Mouse (Mus musculus): ENCODE measurements around the gene Polr3e. TPM values are rescaled to one million over a fixed set of nuclear protein-coding genes. Genes with fewer than 3 reads are reported as not detected.
A peak's percentile ranks its signal among the peaks of the same experiment; 100 is the strongest.
"Not testable (repeated sequence)": the region's sequence is repeated elsewhere in the genome, so short reads cannot be mapped to it uniquely, and the experiment has no call there.

The Polr3e gene
- polyA plus RNA-seq, 1 experiment from 2014 or later, result 44.0 TPM

DNA sequence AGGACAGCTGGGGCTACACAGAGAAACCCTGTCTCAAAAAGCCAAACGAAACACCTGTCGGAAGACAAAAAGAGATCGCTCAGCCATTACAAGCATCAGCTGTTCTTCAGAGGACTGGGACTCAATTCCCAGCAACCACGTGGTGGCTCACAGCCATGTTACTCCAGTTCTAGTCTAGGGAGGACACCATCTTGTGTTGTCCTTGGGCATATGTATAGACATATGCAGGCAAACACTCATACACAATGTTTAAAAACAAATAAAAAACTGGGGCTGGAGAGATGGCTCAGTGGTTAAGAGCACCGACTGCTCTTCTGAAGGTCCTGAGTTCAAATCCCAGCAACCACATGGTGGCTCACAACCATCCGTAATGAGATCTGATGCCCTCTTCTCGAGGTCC, 36.0 kb downstream of the Polr3e start:
- not testable (repeated sequence) for H3K9me3 ChIP-seq (replicated peaks); H3K4me2 ChIP-seq
- WGBS, result 78% methylated on average over 7 of the region's 7 CpGs

GRCm38 (mm10) chr7:120960116-120960515, 42.6 kb downstream of the Polr3e start:
- H3K36me3 ChIP-seq, result peaks cover 39% of the 10 kb centered on the region
- H3K4me3 ChIP-seq (replicated peaks), result no peak overlapping the region
- H3K9ac ChIP-seq, result no peak overlapping the region
- H3K4me1 ChIP-seq, result no peaks in the 10 kb centered on the region
- WGBS, result 92% methylated on average over 2 of the region's 2 CpGs
- H3K27ac ChIP-seq, result no peak overlapping the region
- no peak for ATAC-seq (replicated peaks; ENCODE audit: low FRiP score)
- no peaks in the 10 kb centered on the region for H3K9me3 ChIP-seq (replicated peaks)
- H3K27me3 ChIP-seq, result no peaks in the 10 kb centered on the region
- H3K4me2 ChIP-seq, result no peak overlapping the region

More for the DNA sequence above, 36.0 kb downstream of the Polr3e start:
- H3K27me3 ChIP-seq; H3K9ac ChIP-seq; H3K4me1 ChIP-seq; H3K4me3 ChIP-seq (replicated peaks); ATAC-seq (replicated peaks; ENCODE audit: low FRiP score); H3K27ac ChIP-seq: not testable (repeated sequence)
- peaks cover 41% of the 10 kb centered on the region for H3K36me3 ChIP-seq

DNA sequence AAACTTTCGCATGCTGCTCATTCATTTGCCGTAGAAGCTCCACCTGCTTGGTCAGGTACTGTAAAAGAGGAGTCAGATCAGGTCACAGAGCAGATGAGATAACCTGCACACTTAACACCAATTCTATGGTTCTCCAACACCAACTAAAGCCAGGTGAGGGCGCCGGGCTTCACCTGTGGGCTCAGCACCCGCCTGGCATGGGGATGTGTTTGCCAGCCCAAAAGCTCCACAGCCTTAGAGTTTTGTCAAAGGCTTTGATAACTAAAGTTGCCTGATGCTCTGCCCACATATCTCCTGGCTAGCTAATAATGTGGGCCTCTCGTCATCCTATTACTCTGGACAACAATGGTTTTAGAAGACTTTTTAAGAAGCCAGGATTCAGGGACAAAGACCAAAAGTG, 43.1 kb downstream of the Polr3e start:
- WGBS, result 84% methylated on average over 6 of the region's 6 CpGs
- H3K4me3 ChIP-seq (replicated peaks), result no peak overlapping the region
- no peak overlapping the region for H3K27ac ChIP-seq
- no peaks in the 10 kb centered on the region for H3K27me3 ChIP-seq
- H3K9ac ChIP-seq, result no peak overlapping the region
- peaks cover 39% of the 10 kb centered on the region for H3K36me3 ChIP-seq
- no peaks in the 10 kb centered on the region for H3K9me3 ChIP-seq (replicated peaks)
- no peak for ATAC-seq (replicated peaks; ENCODE audit: low FRiP score)
- H3K4me1 ChIP-seq, result no peaks in the 10 kb centered on the region
- no peak overlapping the region for H3K4me2 ChIP-seq

DNA sequence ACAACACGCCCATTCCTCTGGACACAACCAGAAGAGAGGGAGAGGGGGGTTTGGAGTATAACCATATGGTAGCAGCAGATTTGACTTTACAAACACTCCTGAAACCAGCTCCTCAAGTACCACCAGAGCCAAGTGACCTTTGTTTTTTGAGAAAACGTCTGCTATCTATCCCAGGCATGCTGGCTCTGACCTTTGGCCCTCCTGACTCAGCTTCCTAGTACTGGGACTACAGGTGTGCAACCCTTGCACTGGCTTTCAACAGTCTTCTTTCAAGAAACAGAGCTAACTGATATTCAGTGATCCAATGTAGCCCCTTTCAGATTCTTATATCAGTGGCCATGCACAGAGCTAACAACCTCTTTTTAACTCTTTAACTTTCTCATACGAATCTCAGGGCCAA, 44.3 kb downstream of the Polr3e start:
- 56% methylated on average over 3 of the region's 3 CpGs for WGBS
- ATAC-seq (replicated peaks; ENCODE audit: low FRiP score), result no peak
- H3K27ac ChIP-seq, result no peak overlapping the region
- H3K9ac ChIP-seq, result no peak overlapping the region
- H3K4me1 ChIP-seq, result no peaks in the 10 kb centered on the region
- H3K4me3 ChIP-seq (replicated peaks), result no peak overlapping the region
- peaks cover 37% of the 10 kb centered on the region for H3K36me3 ChIP-seq
- no peaks in the 10 kb centered on the region for H3K27me3 ChIP-seq
- H3K4me2 ChIP-seq, result no peak overlapping the region
- H3K9me3 ChIP-seq (replicated peaks), result no peaks in the 10 kb centered on the region

- no peaks in the 10 kb centered on the region for H3K9me3 ChIP-seq (replicated peaks)
- no peak for ATAC-seq (replicated peaks; ENCODE audit: low FRiP score)
- no peak overlapping the region for H3K4me3 ChIP-seq (replicated peaks)
- no peak overlapping the region for H3K9ac ChIP-seq
- no peaks in the 10 kb centered on the region for H3K27me3 ChIP-seq
- 70% methylated on average over 5 of the region's 5 CpGs for WGBS
- no peak overlapping the region for H3K27ac ChIP-seq
- no peaks in the 10 kb centered on the region for H3K4me1 ChIP-seq
- H3K36me3 ChIP-seq, result peaks cover 35% of the 10 kb centered on the region
- H3K4me2 ChIP-seq, result no peak overlapping the region
Observed at GRCm38 (mm10) chr7:120963126-120963525, 45.6 kb downstream of the Polr3e start.

GRCm38 (mm10) chr7:120969221-120969620, 51.7 kb downstream of the Polr3e start:
- Histone ChIP-seq H3K4me3 (replicated peaks) (no peak overlapping the region), H3K27ac (no peak overlapping the region), H3K4me2 (no peak overlapping the region), H3K27me3 (no peaks in the 10 kb centered on the region), H3K4me1 (peaks cover 5% of the 10 kb centered on the region), H3K9ac (no peak overlapping the region), H3K36me3 (peaks cover 23% of the 10 kb centered on the region), H3K9me3 (replicated peaks) (no peaks in the 10 kb centered on the region)
- WGBS, result 85% methylated on average over 7 of the region's 7 CpGs
- ATAC-seq (replicated peaks; ENCODE audit: low FRiP score), result no peak

GRCm38 (mm10) chr7:120970112-120970511, 52.6 kb downstream of the Polr3e start:
- Histone ChIP-seq H3K36me3 (peaks cover 23% of the 10 kb centered on the region), H3K4me2 (no peak overlapping the region), H3K9ac (no peak overlapping the region), H3K4me3 (replicated peaks) (no peak overlapping the region), H3K9me3 (replicated peaks) (no peaks in the 10 kb centered on the region), H3K4me1 (peaks cover 11% of the 10 kb centered on the region), H3K27ac (no peak overlapping the region), H3K27me3 (no peaks in the 10 kb centered on the region)
- WGBS, result 83% methylated on average over 5 of the region's 5 CpGs
- no peak for ATAC-seq (replicated peaks; ENCODE audit: low FRiP score)

DNA sequence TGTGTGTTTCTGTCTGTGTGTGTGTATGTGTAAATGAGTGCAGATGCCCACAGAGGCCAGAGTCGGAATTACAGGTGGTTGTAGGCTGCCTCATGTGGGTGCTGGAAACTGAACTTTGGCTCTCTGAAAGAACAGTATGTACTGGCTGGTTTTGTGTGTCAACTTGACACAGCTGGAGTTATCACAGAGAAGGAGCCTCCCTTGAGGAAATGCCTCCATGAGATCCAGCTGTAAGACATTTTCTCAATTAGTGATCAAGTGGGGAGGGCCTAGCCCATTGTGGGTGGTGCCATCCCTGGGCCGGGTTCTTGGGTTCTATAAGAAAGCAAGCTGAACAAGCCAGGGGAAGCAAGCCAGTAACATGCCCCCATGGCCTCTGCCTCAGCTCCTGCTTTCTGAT, 54.9 kb downstream of the Polr3e start:
- H3K4me1 ChIP-seq, result peaks cover 28% of the 10 kb centered on the region
- H3K4me2 ChIP-seq; H3K9ac ChIP-seq; H3K4me3 ChIP-seq (replicated peaks); ATAC-seq (replicated peaks; ENCODE audit: low FRiP score); H3K27ac ChIP-seq; H3K27me3 ChIP-seq; H3K9me3 ChIP-seq (replicated peaks): not testable (repeated sequence)
- peaks cover 19% of the 10 kb centered on the region for H3K36me3 ChIP-seq
- 81% methylated on average over 2 of the region's 2 CpGs for WGBS

DNA sequence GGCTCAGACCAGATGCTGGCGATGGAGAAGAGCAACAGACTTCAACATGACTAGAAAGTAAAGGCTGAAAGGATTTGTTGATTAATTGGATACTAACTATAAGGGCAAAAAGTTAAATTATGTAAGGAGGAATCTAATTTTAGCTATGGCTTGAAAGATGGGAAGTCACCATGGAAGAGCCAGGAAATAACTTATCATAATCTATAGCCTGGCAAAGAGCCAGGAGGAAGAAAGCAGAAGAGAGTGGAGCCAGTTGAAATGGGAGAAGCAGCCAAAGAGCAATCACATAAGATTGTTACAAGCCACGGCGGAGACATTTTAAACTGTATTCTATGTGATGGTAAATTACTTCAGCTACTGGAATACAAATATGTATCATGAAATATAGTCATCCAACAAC, 56.5 kb downstream of the Polr3e start:
- peaks cover 35% of the 10 kb centered on the region for H3K4me1 ChIP-seq
- H3K9me3 ChIP-seq (replicated peaks), result no peaks in the 10 kb centered on the region
- H3K9ac ChIP-seq, result no peak overlapping the region
- peak overlapping the region; percentile 43; the same call in 1 of the 2 replicates for H3K27ac ChIP-seq
- H3K27me3 ChIP-seq, result no peaks in the 10 kb centered on the region
- WGBS, result 56% methylated on average over 3 of the region's 3 CpGs
- H3K4me2 ChIP-seq, result 0 out of 2 replicates have a peak overlapping the region, but pooled peaks have one; percentile 1
- ATAC-seq (replicated peaks; ENCODE audit: low FRiP score), result no peak
- H3K36me3 ChIP-seq, result peaks cover 8% of the 10 kb centered on the region; the same call in 1 of the 2 replicates
- H3K4me3 ChIP-seq (replicated peaks), result no peak overlapping the region

DNA sequence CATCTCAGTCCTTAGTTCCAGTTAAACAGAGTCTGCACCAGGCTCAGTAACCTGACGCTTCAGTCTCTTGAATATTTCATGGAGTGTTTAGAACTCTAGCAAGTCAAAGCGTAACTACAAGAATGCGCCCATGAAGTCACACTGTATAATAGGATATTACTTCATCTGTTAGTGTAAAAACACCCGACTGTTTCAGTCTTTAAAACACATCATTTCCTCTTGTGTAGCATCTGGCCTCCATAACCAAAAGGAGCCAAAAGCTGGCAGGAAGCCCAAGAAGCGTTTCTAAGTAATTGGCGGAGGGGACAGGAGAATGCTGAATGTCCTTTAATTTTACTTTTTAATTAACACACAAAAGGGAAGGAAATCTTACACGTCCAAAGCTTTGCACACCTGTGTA, 59.5 kb downstream of the Polr3e start:
- Histone ChIP-seq H3K4me3 (replicated peaks) (no peak overlapping the region), H3K27ac (peak overlapping the region; percentile 25), H3K36me3 (no peaks in the 10 kb centered on the region), H3K4me2 (no peak overlapping the region), H3K4me1 (peaks cover 49% of the 10 kb centered on the region), H3K27me3 (no peaks in the 10 kb centered on the region), H3K9ac (no peak overlapping the region), H3K9me3 (replicated peaks) (no peaks in the 10 kb centered on the region)
- 47% methylated on average over 7 of the region's 7 CpGs for WGBS
- no peak for ATAC-seq (replicated peaks; ENCODE audit: low FRiP score)

DNA sequence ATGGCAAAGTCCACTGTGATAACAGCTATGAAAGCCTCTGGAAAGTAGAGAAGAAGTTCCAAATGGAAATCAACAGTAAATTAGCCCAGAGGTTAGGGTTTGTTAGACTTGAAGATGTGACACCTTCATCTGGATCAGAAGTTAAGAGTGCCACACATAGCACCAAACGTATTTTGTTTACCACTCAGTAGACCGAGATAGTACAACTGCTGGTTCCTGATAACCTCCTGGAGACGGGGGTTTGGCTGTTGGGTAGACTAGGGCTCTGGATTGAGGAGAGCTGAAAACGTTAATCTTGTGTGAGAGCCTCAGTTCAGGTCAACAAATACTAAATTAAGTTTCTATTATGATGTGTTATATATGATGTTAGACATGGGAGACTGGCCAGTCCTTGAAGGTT, 62.5 kb downstream of the Polr3e start:
- no peak overlapping the region for H3K9ac ChIP-seq
- 0 out of 2 replicates have a peak, but pooled peaks cover 3% of the 10 kb centered on the region for H3K27me3 ChIP-seq
- no peak for ATAC-seq (replicated peaks; ENCODE audit: low FRiP score)
- no peak overlapping the region for H3K4me3 ChIP-seq (replicated peaks)
- peaks cover 45% of the 10 kb centered on the region for H3K4me1 ChIP-seq
- no peak overlapping the region for H3K27ac ChIP-seq
- H3K36me3 ChIP-seq, result no peaks in the 10 kb centered on the region
- H3K4me2 ChIP-seq, result no peak overlapping the region
- no peaks in the 10 kb centered on the region for H3K9me3 ChIP-seq (replicated peaks)
- WGBS, result 82% methylated on average over 4 of the region's 4 CpGs

GRCm38 (mm10) chr7:120980931-120981924, 63.7 kb downstream of the Polr3e start:
- Histone ChIP-seq H3K4me2 (peak overlapping the region; percentile 83), H3K27me3 (0 out of 2 replicates have a peak, but pooled peaks cover 5% of the 10 kb centered on the region), H3K4me3 (replicated peaks) (peak overlapping the region; percentile 95), H3K4me1 (peaks cover 38% of the 10 kb centered on the region), H3K9ac (peak overlapping the region; percentile 76), H3K27ac (peak overlapping the region; percentile 85; the same call in 1 of the 2 replicates), H3K36me3 (no peaks in the 10 kb centered on the region), H3K9me3 (replicated peaks) (no peaks in the 10 kb centered on the region)
- WGBS, result 5% methylated on average over 39 of the region's 39 CpGs
- ATAC-seq (replicated peaks; ENCODE audit: low FRiP score), result peak; percentile 59

Measured in kidney, embryonic 15.5 days (tissue).